Mouse (Mus musculus): ENCODE data around the gene Hoxa4.
A peak's percentile ranks its signal among the peaks of the same experiment; 100 is the strongest.

Hoxa4 gene

GRCm38 (mm10) chr6:52180213-52180710 lies 11.3 kb downstream of the Hoxa4 start:
- DNase-seq (ENCODE audit: low read depth, low spot score), result no peak

- DNase-seq (ENCODE audit: low read depth, low spot score), result no peak
Measured at GRCm38 (mm10) chr6:52179690-52180089, 11.9 kb downstream of the Hoxa4 start.

GRCm38 (mm10) chr6:52178918-52179665 lies 12.5 kb downstream of the Hoxa4 start:
- DNase-seq (ENCODE audit: low read depth, low spot score), result no peak

- DNase-seq (ENCODE audit: low read depth, low spot score), result no peak
Measured at GRCm38 (mm10) chr6:52177806-52178205, 13.7 kb downstream of the Hoxa4 start.

- peak; percentile 78 for DNase-seq (ENCODE audit: low read depth, low spot score)
Measured at GRCm38 (mm10) chr6:52177061-52177735, 14.4 kb downstream of the Hoxa4 start, which contains the start of gene 5730596B20Rik. Gene 5730596B20Rik, plus strand, starts transcription at chr6:52177498.

GRCm38 (mm10) chr6:52176391-52176790 lies 15.2 kb downstream of the Hoxa4 start:
- DNase-seq (ENCODE audit: low read depth, low spot score), result no peak

GRCm38 (mm10) chr6:52175864-52176263 lies 15.7 kb downstream of the Hoxa4 start:
- no peak for DNase-seq (ENCODE audit: low read depth, low spot score)

GRCm38 (mm10) chr6:52174968-52175751 lies 16.4 kb downstream of the Hoxa4 start:
- no peak for DNase-seq (ENCODE audit: low read depth, low spot score)

- no peak for DNase-seq (ENCODE audit: low read depth, low spot score)
Measured at GRCm38 (mm10) chr6:52173648-52174047, 17.9 kb downstream of the Hoxa4 start.

GRCm38 (mm10) chr6:52172501-52172900 lies 19.1 kb downstream of the Hoxa4 start:
- DNase-seq (ENCODE audit: low read depth, low spot score), result peak; percentile 87

- DNase-seq (ENCODE audit: low read depth, low spot score), result no peak
Measured at GRCm38 (mm10) chr6:52171938-52172337, 19.6 kb downstream of the Hoxa4 start.

- no peak for DNase-seq (ENCODE audit: low read depth, low spot score)
Measured at GRCm38 (mm10) chr6:52171331-52171730, 20.2 kb downstream of the Hoxa4 start.

- DNase-seq (ENCODE audit: low read depth, low spot score), result no peak
Measured at GRCm38 (mm10) chr6:52170898-52171223, 20.7 kb downstream of the Hoxa4 start.

GRCm38 (mm10) chr6:52170166-52170897 lies 21.2 kb downstream of the Hoxa4 start:
- no peak for DNase-seq (ENCODE audit: low read depth, low spot score)

GRCm38 (mm10) chr6:52169499-52170165 lies 21.9 kb downstream of the Hoxa4 start:
- no peak for DNase-seq (ENCODE audit: low read depth, low spot score)

- DNase-seq (ENCODE audit: low read depth, low spot score), result no peak
Measured at GRCm38 (mm10) chr6:52168191-52169055, 23.1 kb downstream of the Hoxa4 start.

- DNase-seq (ENCODE audit: low read depth, low spot score), result no peak
Measured at GRCm38 (mm10) chr6:52167736-52168161, 23.8 kb downstream of the Hoxa4 start.

- DNase-seq (ENCODE audit: low read depth, low spot score), result no peak
Measured at GRCm38 (mm10) chr6:52167176-52167575, 24.4 kb downstream of the Hoxa4 start.

- DNase-seq (ENCODE audit: low read depth, low spot score), result no peak
Measured at GRCm38 (mm10) chr6:52166431-52167077, 25.0 kb downstream of the Hoxa4 start.

All from forelimb bud, embryonic 11.5 days (tissue).